Mouse (Mus musculus): ENCODE results near the gene Chid1.

The Chid1 gene

GRCm38 (mm10) chr7:141502556-141502905, 37.1 kb downstream of the Chid1 start:
- no peak for DNase-seq (ENCODE audit: low read depth)

- no peak for DNase-seq (ENCODE audit: low read depth)
These were observed 37.7 kb downstream of the Chid1 start for GRCm38 (mm10) chr7:141501820-141502555.

- no peak for DNase-seq (ENCODE audit: low read depth)
These were observed 42.1 kb downstream of the Chid1 start for GRCm38 (mm10) chr7:141497600-141497999.

GRCm38 (mm10) chr7:141495940-141496339, 43.7 kb downstream of the Chid1 start:
- DNase-seq (ENCODE audit: low read depth): no peak

- DNase-seq (ENCODE audit: low read depth): no peak
These were observed 44.3 kb downstream of the Chid1 start for GRCm38 (mm10) chr7:141495379-141495778.

GRCm38 (mm10) chr7:141493729-141494128, 45.9 kb downstream of the Chid1 start:
- DNase-seq (ENCODE audit: low read depth): no peak

- no peak for DNase-seq (ENCODE audit: low read depth)
These were observed 46.9 kb downstream of the Chid1 start for GRCm38 (mm10) chr7:141492738-141493137.

GRCm38 (mm10) chr7:141491151-141491550, 48.5 kb downstream of the Chid1 start:
- DNase-seq (ENCODE audit: low read depth): peak; percentile 26

- DNase-seq (ENCODE audit: low read depth): no peak
These were observed 52.5 kb downstream of the Chid1 start for GRCm38 (mm10) chr7:141487141-141487540.

GRCm38 (mm10) chr7:141486239-141486638, 53.4 kb downstream of the Chid1 start:
- no peak for DNase-seq (ENCODE audit: low read depth)

GRCm38 (mm10) chr7:141485606-141486005, 54.1 kb downstream of the Chid1 start:
- DNase-seq (ENCODE audit: low read depth): no peak

GRCm38 (mm10) chr7:141485186-141485585, 54.5 kb downstream of the Chid1 start:
- no peak for DNase-seq (ENCODE audit: low read depth)

- no peak for DNase-seq (ENCODE audit: low read depth)
These were observed 55.2 kb downstream of the Chid1 start for GRCm38 (mm10) chr7:141484186-141485120.

- no peak for DNase-seq (ENCODE audit: low read depth)
These were observed 56.5 kb downstream of the Chid1 start for GRCm38 (mm10) chr7:141483114-141483653.

GRCm38 (mm10) chr7:141482531-141483024, 57.1 kb downstream of the Chid1 start:
- DNase-seq (ENCODE audit: low read depth): peak; percentile 13

- DNase-seq (ENCODE audit: low read depth): peak; percentile 69
These were observed 57.9 kb downstream of the Chid1 start for GRCm38 (mm10) chr7:141481498-141482401.

GRCm38 (mm10) chr7:141480842-141481497, 58.7 kb downstream of the Chid1 start:
- peak; percentile 91 for DNase-seq (ENCODE audit: low read depth)

- peak; percentile 17 for DNase-seq (ENCODE audit: low read depth)
These were observed 61.3 kb downstream of the Chid1 start for GRCm38 (mm10) chr7:141478270-141478748.

GRCm38 (mm10) chr7:141477578-141478269, 61.9 kb downstream of the Chid1 start:
- DNase-seq (ENCODE audit: low read depth): peak; percentile 33

- DNase-seq (ENCODE audit: low read depth): no peak
These were observed 62.7 kb downstream of the Chid1 start for GRCm38 (mm10) chr7:141476981-141477370.

Data from naive thymus-derived CD4-positive, alpha-beta T cell, adult 2 months (primary cell).